Mouse (Mus musculus): ENCODE measurements around the gene Sav1. TPM values are rescaled to one million over a fixed set of nuclear protein-coding genes. Genes with fewer than 3 reads are reported as not detected.

Sav1 gene
- polyA plus RNA-seq, 2 experiments, result 4.3 to 18.8 TPM

GRCm38 (mm10) chr12:69965644-69966043 is 21.2 kb downstream of the Sav1 start:
- Histone ChIP-seq H3K36me3 (replicated peaks; ENCODE audit: control insufficient read depth, insufficient read depth, low read depth) (peaks cover 53% of the 10 kb centered on the region), H3K4me1 (replicated peaks; ENCODE audit: control insufficient read depth in 2 of 2, insufficient read depth in 2 of 2, low read length in 1 of 2) (peaks cover 0 to 5% of the 10 kb centered on the region in 2 experiments; a peak in 2 of 4 replicates), H3K27ac (no peak overlapping the region), H3K4me2 (ENCODE audit: low read depth) (no peak overlapping the region), H3K4me3 (ENCODE audit: insufficient read depth in 1 of 2, low read depth in 2 of 2, low read length in 2 of 2) (no peak overlapping the region), H3K9me3 (ENCODE audit: control insufficient read depth, low read length) (no peaks in the 10 kb centered on the region), H3K27me3 (ENCODE audit: control insufficient read depth, insufficient read depth, low read length) (no peaks in the 10 kb centered on the region), H3K9ac (replicated peaks) (no peak overlapping the region)
- WGBS (ENCODE audit: insufficient replicate concordance), result 43% methylated on average over 3 of the region's 3 CpGs
- DNase-seq (ENCODE audit: low read depth in 3 of 3, low spot score in 3 of 3) (peak in 1 of 3 experiments; percentile 28), ATAC-seq (ENCODE audit: insufficient read depth) (peak; percentile 61)
- TF ChIP-seq CTCF (IDR thresholded peaks at IDR 0.05; ENCODE audit: low read depth) (no peak), EP300 (IDR thresholded peaks at IDR 0.05; ENCODE audit: low read depth) (peak; percentile 57)

GRCm38 (mm10) chr12:69963141-69963540 is 23.7 kb downstream of the Sav1 start:
- H3K27ac ChIP-seq, result no peak overlapping the region
- no peaks in the 10 kb centered on the region for H3K27me3 ChIP-seq (ENCODE audit: control insufficient read depth, insufficient read depth, low read length)
- no peak for DNase-seq (ENCODE audit: low read depth in 3 of 3, low spot score in 3 of 3)
- peaks cover 0 to 5% of the 10 kb centered on the region in 2 experiments; a peak in 2 of 4 replicates for H3K4me1 ChIP-seq (replicated peaks; ENCODE audit: control insufficient read depth in 2 of 2, insufficient read depth in 2 of 2, low read length in 1 of 2)
- no peak overlapping the region for H3K4me3 ChIP-seq (ENCODE audit: insufficient read depth in 1 of 2, low read depth in 2 of 2, low read length in 2 of 2)
- 83% methylated on average over 6 of the region's 6 CpGs for WGBS (ENCODE audit: insufficient replicate concordance)
- no peaks in the 10 kb centered on the region for H3K9me3 ChIP-seq (ENCODE audit: control insufficient read depth, low read length)
- no peak for TF ChIP-seq EP300 (IDR thresholded peaks at IDR 0.05; ENCODE audit: low read depth)
- no peak for TF ChIP-seq CTCF (IDR thresholded peaks at IDR 0.05; ENCODE audit: low read depth)
- H3K36me3 ChIP-seq (replicated peaks; ENCODE audit: control insufficient read depth, insufficient read depth, low read depth), result peaks cover 36% of the 10 kb centered on the region
- no peak overlapping the region for H3K9ac ChIP-seq (replicated peaks)
- ATAC-seq (ENCODE audit: insufficient read depth), result no peak
- no peak overlapping the region for H3K4me2 ChIP-seq (ENCODE audit: low read depth)

GRCm38 (mm10) chr12:69962468-69962867 is 24.3 kb downstream of the Sav1 start:
- WGBS (ENCODE audit: insufficient replicate concordance), result 29% methylated on average over 4 of the region's 4 CpGs
- 0 out of 2 replicates have a peak, but pooled peaks have one; percentile 27 for TF ChIP-seq EP300 (IDR thresholded peaks at IDR 0.05; ENCODE audit: low read depth)
- TF ChIP-seq CTCF (IDR thresholded peaks at IDR 0.05; ENCODE audit: low read depth), result peak; percentile 81
- no peak overlapping the region for H3K4me2 ChIP-seq (ENCODE audit: low read depth)
- H3K4me1 ChIP-seq (replicated peaks; ENCODE audit: control insufficient read depth in 2 of 2, insufficient read depth in 2 of 2, low read length in 1 of 2), result peaks cover 0 to 5% of the 10 kb centered on the region in 2 experiments; a peak in 2 of 4 replicates
- H3K27ac ChIP-seq, result no peak overlapping the region
- H3K36me3 ChIP-seq (replicated peaks; ENCODE audit: control insufficient read depth, insufficient read depth, low read depth), result peaks cover 30% of the 10 kb centered on the region
- H3K9me3 ChIP-seq (ENCODE audit: control insufficient read depth, low read length), result no peaks in the 10 kb centered on the region
- peak; percentile 68 for ATAC-seq (ENCODE audit: insufficient read depth)
- no peak overlapping the region for H3K9ac ChIP-seq (replicated peaks)
- no peaks in the 10 kb centered on the region for H3K27me3 ChIP-seq (ENCODE audit: control insufficient read depth, insufficient read depth, low read length)
- DNase-seq (ENCODE audit: low read depth in 3 of 3, low spot score in 3 of 3), result peak in 1 of 3 experiments; percentile 31
- H3K4me3 ChIP-seq (ENCODE audit: insufficient read depth in 1 of 2, low read depth in 2 of 2, low read length in 2 of 2), result no peak overlapping the region

- Histone ChIP-seq H3K27ac (no peak overlapping the region), H3K4me2 (ENCODE audit: low read depth) (no peak overlapping the region), H3K27me3 (ENCODE audit: control insufficient read depth, insufficient read depth, low read length) (no peaks in the 10 kb centered on the region), H3K4me3 (ENCODE audit: insufficient read depth in 1 of 2, low read depth in 2 of 2, low read length in 2 of 2) (no peak overlapping the region), H3K36me3 (replicated peaks; ENCODE audit: control insufficient read depth, insufficient read depth, low read depth) (no peaks in the 10 kb centered on the region; the same call in 1 of the 2 replicates), H3K4me1 (replicated peaks; ENCODE audit: control insufficient read depth in 2 of 2, insufficient read depth in 2 of 2, low read length in 1 of 2) (no peaks in the 10 kb centered on the region), H3K9me3 (ENCODE audit: control insufficient read depth, low read length) (no peaks in the 10 kb centered on the region), H3K9ac (replicated peaks) (no peak overlapping the region)
- no peak for DNase-seq (ENCODE audit: low read depth in 3 of 3, low spot score in 3 of 3)
- TF ChIP-seq EP300 (IDR thresholded peaks at IDR 0.05; ENCODE audit: low read depth) (no peak), CTCF (IDR thresholded peaks at IDR 0.05; ENCODE audit: low read depth) (no peak)
- WGBS (ENCODE audit: insufficient replicate concordance), result 22% methylated on average over 2 of the region's 2 CpGs
- ATAC-seq (ENCODE audit: insufficient read depth), result no peak
Observed at GRCm38 (mm10) chr12:69957378-69957777, 29.4 kb downstream of the Sav1 start.

GRCm38 (mm10) chr12:69947502-69947901 is 39.3 kb downstream of the Sav1 start:
- no peak overlapping the region for H3K27ac ChIP-seq
- ATAC-seq (ENCODE audit: insufficient read depth), result no peak

More at GRCm38 (mm10) chr12:69947502-69947901, 39.3 kb downstream of the Sav1 start:
- Histone ChIP-seq H3K4me1 (replicated peaks; ENCODE audit: control insufficient read depth in 2 of 2, insufficient read depth in 2 of 2, low read length in 1 of 2) (peaks cover 0 to 6% of the 10 kb centered on the region in 2 experiments; a peak in 2 of 4 replicates), H3K9ac (replicated peaks) (no peak overlapping the region), H3K4me2 (ENCODE audit: low read depth) (no peak overlapping the region), H3K9me3 (ENCODE audit: control insufficient read depth, low read length) (no peaks in the 10 kb centered on the region), H3K36me3 (replicated peaks; ENCODE audit: control insufficient read depth, insufficient read depth, low read depth) (no peaks in the 10 kb centered on the region), H3K27me3 (ENCODE audit: control insufficient read depth, insufficient read depth, low read length) (no peaks in the 10 kb centered on the region), H3K4me3 (ENCODE audit: insufficient read depth in 1 of 2, low read depth in 2 of 2, low read length in 2 of 2) (no peak overlapping the region)
- 28% methylated on average over 3 of the region's 3 CpGs for WGBS (ENCODE audit: insufficient replicate concordance)
- no peak for DNase-seq (ENCODE audit: low read depth in 3 of 3, low spot score in 3 of 3)
- TF ChIP-seq EP300 (IDR thresholded peaks at IDR 0.05; ENCODE audit: low read depth) (no peak), CTCF (IDR thresholded peaks at IDR 0.05; ENCODE audit: low read depth) (no peak)

Data from liver, embryonic 14.5 days (tissue).